Mouse (Mus musculus) stomach, postnatal 0 days (tissue): ENCODE measurements around the gene Armc2. TPM values are rescaled to one million over a fixed set of nuclear protein-coding genes. Genes with fewer than 3 reads are reported as not detected.

Experiments used
- ATAC-seq: fragments of 200-750 bp; cut with Nextera tagmentation; 2 replicates; pipeline ENCODE4 v1.8.0; 2017; ENCODE audit not compliant: low FRiP score, low TSS enrichment
- DNase-seq: peaks from one replicate; pipeline ENCODE4 v3.0.0-alpha.2; 2016; ENCODE audit warnings: low spot score
- H3K27ac ChIP-seq: fragments of 300-500 bp; sonication (generic); replicated peaks from 2 replicates; pipeline ENCODE4 v1.5.1; 2014; ENCODE audit warnings: mild to moderate bottlenecking, control low read depth
- H3K27me3 ChIP-seq: fragments of 300-500 bp; sonication (generic); 2 replicates; pipeline ENCODE4 v1.6.1; 2014; ENCODE audit warnings: low read length; ENCODE audit not compliant: control insufficient read depth, insufficient read depth
- H3K36me3 ChIP-seq: fragments of 300-500 bp; sonication (generic); 2 replicates; pipeline ENCODE4 v1.6.1; 2014; ENCODE audit warnings: low read length, mixed read lengths; ENCODE audit not compliant: control insufficient read depth, insufficient read depth
- H3K4me1 ChIP-seq: fragments of 300-500 bp; sonication (generic); replicated peaks from 2 replicates; pipeline ENCODE4 v1.6.1; 2014; ENCODE audit warnings: antibody characterized with exemption; ENCODE audit not compliant: control insufficient read depth, insufficient read depth
- H3K4me2 ChIP-seq: fragments of 300-500 bp; sonication (generic); replicated peaks from 2 replicates; pipeline ENCODE4 v1.6.1; 2014; ENCODE audit warnings: low read depth, mild to moderate bottlenecking, control low read depth, moderate library complexity
- H3K4me3 ChIP-seq: fragments of 300-500 bp; sonication (generic); 2 replicates; pipeline ENCODE4 v1.5.1; 2014; ENCODE audit warnings: low read depth, low read length, control low read depth
- H3K9ac ChIP-seq: fragments of 300-500 bp; sonication (generic); 2 replicates; pipeline ENCODE4 v1.6.1; 2014; ENCODE audit warnings: mild to moderate bottlenecking, low read length, control low read depth, mixed read lengths
- H3K9me3 ChIP-seq: fragments of 300-500 bp; sonication (generic); 2 replicates; pipeline ENCODE4 v1.6.1; 2016; ENCODE audit warnings: low read length; ENCODE audit not compliant: control insufficient read depth
- CTCF ChIP-seq: IDR thresholded peaks from 2 replicates; pipeline ENCODE4 v1.5.1; 2016; ENCODE audit warnings: antibody characterized with exemption, low read depth, mild to moderate bottlenecking, moderate library complexity
- EP300 ChIP-seq: optimal IDR thresholded peaks from 2 replicates; pipeline ENCODE3; 2016; ENCODE audit warnings: antibody characterized with exemption
- WGBS: fragments of 180-500 bp; shearing (Covaris S2); extraction: QIAGEN DNeasy Blood & Tissue Kit; methylation state at CpG from one replicate; pipeline ENCODE4 v1.1.7; 2014; 5-methylcytosine and 5-hydroxymethylcytosine counted together
- polyA plus RNA-seq: library from polyadenylated mRNA; unstranded; fragments of >200 nt; fragmentation: Nextera tagmentation; extraction: Ambion mirVana; gene quantifications from 2 replicates; pipeline ENCODE4 v1.2.1, GENCODE M21; 2015

Armc2 gene
- polyA plus RNA-seq, 1 experiment from 2014 or later, result 1.8 TPM

GRCm38 (mm10) chr10:41907950-41908349 is 110.3 kb downstream of the Armc2 start:
- Histone ChIP-seq H3K9ac (no peak overlapping the region), H3K27me3 (no peaks in the 10 kb centered on the region), H3K4me1 (no peaks in the 10 kb centered on the region), H3K4me3 (no peak overlapping the region), H3K27ac (no peak overlapping the region), H3K9me3 (no peaks in the 10 kb centered on the region), H3K36me3 (peaks cover 28% of the 10 kb centered on the region), H3K4me2 (no peak overlapping the region)
- 89% methylated on average over 4 of the region's 4 CpGs for WGBS
- TF ChIP-seq CTCF (no peak), EP300 (no peak)
- DNase-seq (no peak), ATAC-seq (no peak)

GRCm38 (mm10) chr10:41907473-41907872 is 110.8 kb downstream of the Armc2 start:
- DNase-seq (no peak), ATAC-seq (no peak)
- TF ChIP-seq CTCF (no peak), EP300 (no peak)
- 80% methylated on average over 11 of the region's 11 CpGs for WGBS
- H3K4me2 ChIP-seq, result no peak overlapping the region
- H3K4me1 ChIP-seq, result no peaks in the 10 kb centered on the region
- H3K27ac ChIP-seq, result no peak overlapping the region
- H3K36me3 ChIP-seq, result peaks cover 32% of the 10 kb centered on the region
- no peak overlapping the region for H3K9ac ChIP-seq
- H3K9me3 ChIP-seq, result no peaks in the 10 kb centered on the region
- H3K4me3 ChIP-seq, result no peak overlapping the region
- no peaks in the 10 kb centered on the region for H3K27me3 ChIP-seq

- ATAC-seq, result no peak
- no peaks in the 10 kb centered on the region for H3K27me3 ChIP-seq
- H3K4me1 ChIP-seq, result no peaks in the 10 kb centered on the region
Measured at GRCm38 (mm10) chr10:41901864-41902263, 116.4 kb downstream of the Armc2 start.

GRCm38 (mm10) chr10:41901456-41901855 is 116.8 kb downstream of the Armc2 start:
- WGBS, result 82% methylated on average over 8 of the region's 8 CpGs
- no peaks in the 10 kb centered on the region for H3K9me3 ChIP-seq
- H3K9ac ChIP-seq, result no peak overlapping the region
- no peak overlapping the region for H3K4me2 ChIP-seq
- ATAC-seq (no peak), DNase-seq (no peak)
- H3K36me3 ChIP-seq, result peaks cover 31% of the 10 kb centered on the region
- no peaks in the 10 kb centered on the region for H3K4me1 ChIP-seq
- H3K4me3 ChIP-seq, result no peak overlapping the region
- no peak overlapping the region for H3K27ac ChIP-seq
- TF ChIP-seq EP300, result no peak
- TF ChIP-seq CTCF, result no peak
- H3K27me3 ChIP-seq, result no peaks in the 10 kb centered on the region

More at GRCm38 (mm10) chr10:41901864-41902263, 116.4 kb downstream of the Armc2 start:
- H3K9ac ChIP-seq, result no peak overlapping the region
- TF ChIP-seq CTCF, result no peak
- no peak for TF ChIP-seq EP300
- 96% methylated on average over 6 of the region's 6 CpGs for WGBS
- H3K36me3 ChIP-seq, result peaks cover 32% of the 10 kb centered on the region
- H3K4me2 ChIP-seq, result no peak overlapping the region
- H3K27ac ChIP-seq, result no peak overlapping the region
- no peak overlapping the region for H3K4me3 ChIP-seq
- no peak for DNase-seq
- H3K9me3 ChIP-seq, result no peaks in the 10 kb centered on the region

- TF ChIP-seq EP300, result no peak
- no peak for TF ChIP-seq CTCF
- peaks cover 12% of the 10 kb centered on the region for H3K36me3 ChIP-seq
- no peak overlapping the region for H3K4me2 ChIP-seq
- DNase-seq (no peak), ATAC-seq (no peak)
- no peaks in the 10 kb centered on the region for H3K9me3 ChIP-seq
- no peak overlapping the region for H3K4me3 ChIP-seq
- WGBS, result 92% methylated on average over 2 of the region's 2 CpGs
- no peak overlapping the region for H3K9ac ChIP-seq
- no peak overlapping the region for H3K27ac ChIP-seq
- 0 out of 2 replicates have a peak, but pooled peaks cover 2% of the 10 kb centered on the region for H3K4me1 ChIP-seq
- H3K27me3 ChIP-seq, result no peaks in the 10 kb centered on the region
Measured at GRCm38 (mm10) chr10:41896865-41897264, 121.4 kb downstream of the Armc2 start.

DNA sequence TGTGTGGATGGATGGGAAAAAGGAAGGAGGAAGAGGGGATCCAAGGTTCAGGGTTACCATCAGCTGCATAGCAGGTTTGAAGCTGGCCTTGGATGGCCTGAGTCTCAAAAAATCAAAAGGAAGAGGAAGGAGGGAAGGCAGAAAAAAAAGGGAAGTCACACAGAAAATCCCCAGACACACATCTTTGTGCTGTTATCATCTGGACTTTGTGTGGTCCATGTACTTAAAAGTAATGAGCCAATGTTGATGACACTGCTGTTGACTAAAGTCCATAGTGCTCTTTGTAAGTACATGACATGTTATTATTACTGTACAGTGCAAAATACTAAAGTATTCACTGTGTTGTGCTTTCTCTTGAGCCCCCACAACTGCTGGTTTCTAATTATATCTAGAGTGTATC is 121.8 kb downstream of the Armc2 start:
- Histone ChIP-seq H3K27me3 (no peaks in the 10 kb centered on the region), H3K4me3 (no peak overlapping the region), H3K4me1 (0 out of 2 replicates have a peak, but pooled peaks cover 2% of the 10 kb centered on the region), H3K4me2 (no peak overlapping the region), H3K9ac (no peak overlapping the region), H3K27ac (no peak overlapping the region), H3K36me3 (peaks cover 12% of the 10 kb centered on the region), H3K9me3 (no peaks in the 10 kb centered on the region)
- no peak for TF ChIP-seq EP300
- TF ChIP-seq CTCF, result no peak
- ATAC-seq (no peak), DNase-seq (no peak)
